Mouse (Mus musculus) ES-E14 (cell line): Measurements from ENCODE around the gene Mdk.

ENCODE experiments used
- CHD2 ChIP-seq: IDR thresholded peaks from 2 replicates; pipeline ENCODE4 v1.6.1; 2014; ENCODE audit warnings: mild to moderate bottlenecking, low read depth, low read length, inconsistent platforms
- ZC3H11A ChIP-seq: IDR thresholded peaks from 2 replicates; pipeline ENCODE4 v1.6.1; 2012; ENCODE audit warnings: low read depth, mild to moderate bottlenecking, inconsistent platforms, low read length, borderline replicate concordance

DNA sequence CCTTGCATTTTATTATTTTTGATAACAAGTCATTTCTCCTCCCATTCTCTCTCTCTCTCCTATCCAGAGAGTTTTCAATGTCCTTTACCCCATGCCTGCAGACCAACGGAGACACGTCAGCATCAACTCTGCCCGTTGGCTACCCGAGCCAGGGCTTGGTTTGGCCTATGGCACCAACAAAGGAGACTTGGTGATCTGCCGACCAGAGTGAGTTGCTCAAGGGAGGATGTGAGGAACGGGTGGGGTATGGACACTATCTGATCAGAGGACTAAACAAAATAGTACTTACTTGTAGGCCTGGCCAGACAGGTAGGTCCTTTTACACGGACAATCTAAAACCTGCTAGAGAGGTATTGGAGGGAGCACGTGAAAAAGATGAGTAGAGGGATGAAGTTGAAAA, 31.7 kb downstream of the Mdk start:
- TF ChIP-seq CHD2 = no peak
- no peak for TF ChIP-seq ZC3H11A
